ENCODE assay signal across 8 mouse cellular contexts in genomic region chr11:120823551-120823947, GRCm38 (mm10). TPM values are rescaled to one million over a fixed set of nuclear protein-coding genes. Genes with fewer than 3 reads are reported as not detected.
A peak's percentile ranks its signal among the peaks of the same experiment; 100 is the strongest.
DNase-seq lines count a peak whose midpoint lies in the region; ATAC-seq and TF ChIP-seq lines count a peak whose summit lies in the region.

No protein-coding gene starts in this region.

- no peak for TF ChIP-seq CTCF in forebrain, postnatal 0 days (IDR thresholded peaks at IDR 0.05; ENCODE audit: low read depth)

- no peak for DNase-seq in frontal cortex, postnatal 25 days (ENCODE audit: low spot score in 2 of 2)
- DNase-seq in right cerebral cortex, postnatal 10 days (ENCODE audit: low spot score in 2 of 2) = peak; percentile 80 to 84
- DNase-seq in right cerebral cortex, postnatal 25 days = no peak
- no peak for DNase-seq in forebrain, postnatal 0 days
- peak; percentile 77 for DNase-seq in right cerebral cortex, postnatal 4 days
- no peak for DNase-seq in retina, embryonic 14.5 days (ENCODE audit: low spot score)

- H3K27me3 ChIP-seq in forebrain, postnatal 0 days (ENCODE audit: insufficient read depth, low read length) = no peaks in the 10 kb centered on the region
- H3K27me3 ChIP-seq in limb, embryonic 13.5 days = no peaks in the 10 kb centered on the region

- H3K36me3 ChIP-seq in forebrain, postnatal 0 days (ENCODE audit: insufficient read depth) = peaks cover 35% of the 10 kb centered on the region
- peaks cover 45% of the 10 kb centered on the region for H3K36me3 ChIP-seq in limb, embryonic 13.5 days

- H3K27ac ChIP-seq in forebrain, postnatal 0 days (ENCODE audit: low read depth, low read length) = peak overlapping the region; percentile 99
- peak overlapping the region; percentile 97 for H3K27ac ChIP-seq in limb, embryonic 13.5 days

- peak; percentile 35; the same call in 1 of the 2 replicates for ATAC-seq in frontal cortex, adult (ENCODE audit: low TSS enrichment)
- ATAC-seq in forebrain, postnatal 0 days = peak; percentile 37
- ATAC-seq in limb, embryonic 13.5 days (ENCODE audit: low FRiP score, low read depth) = peak; percentile 45

- WGBS in forebrain, postnatal 0 days = 5% methylated on average over 31 of the region's 40 CpGs
- WGBS in limb, embryonic 13.5 days = under 1% methylated on average over 31 of the region's 40 CpGs

- H3K9ac ChIP-seq in forebrain, postnatal 0 days = peak overlapping the region; percentile 88
- H3K9ac ChIP-seq in limb, embryonic 13.5 days = peak overlapping the region; percentile 97

- H3K9me3 ChIP-seq in forebrain, postnatal 0 days (ENCODE audit: low read length) = no peaks in the 10 kb centered on the region
- H3K9me3 ChIP-seq in limb, embryonic 13.5 days = no peaks in the 10 kb centered on the region

- H3K4me1 ChIP-seq in forebrain, postnatal 0 days (ENCODE audit: insufficient read depth) = peaks cover 25% of the 10 kb centered on the region
- peaks cover 35% of the 10 kb centered on the region for H3K4me1 ChIP-seq in limb, embryonic 13.5 days

- H3K4me2 ChIP-seq in forebrain, postnatal 0 days (ENCODE audit: low read depth) = peak overlapping the region; percentile 93
- H3K4me2 ChIP-seq in limb, embryonic 13.5 days (replicated peaks) = peak overlapping the region; percentile 98

- peak overlapping the region; percentile 75 for H3K4me3 ChIP-seq in forebrain, postnatal 0 days (ENCODE audit: low read depth, low read length)
- H3K4me3 ChIP-seq in limb, embryonic 13.5 days = peak overlapping the region; percentile 98

RNA-seq across cellular contexts. Expression of gene Fasn, which starts 0.8 kb away (rescaled TPM):
- 328 and 364 TPM in 2 replicates for total RNA-seq in forebrain, postnatal 0 days (2014; rRNA removed)
- 72.5 and 75.6 TPM in 2 replicates for polyA plus RNA-seq in forebrain, postnatal 0 days (2015; fragmentation: Nextera tagmentation; extraction: Ambion mirVana)
- polyA plus RNA-seq in limb, embryonic 13.5 days (2015; fragmentation: Nextera tagmentation; extraction: Ambion mirVana) = 49.8 and 53.9 TPM in 2 replicates

RNA-seq across cellular contexts. Expression of gene Dus1l, which starts 27.3 kb away (rescaled TPM):
- 43.0 and 52.0 TPM in 2 replicates for total RNA-seq in forebrain, postnatal 0 days (2014; rRNA removed)
- polyA plus RNA-seq in forebrain, postnatal 0 days (2015; fragmentation: Nextera tagmentation; extraction: Ambion mirVana) = 36.1 and 38.6 TPM in 2 replicates
- polyA plus RNA-seq in limb, embryonic 13.5 days (2015; fragmentation: Nextera tagmentation; extraction: Ambion mirVana) = 66.6 TPM in 2 replicates

RNA-seq across cellular contexts. Expression of gene Gps1, which starts 39.5 kb away (rescaled TPM):
- total RNA-seq in forebrain, postnatal 0 days (2014; rRNA removed) = 228 and 240 TPM in 2 replicates
- 240 and 244 TPM in 2 replicates for polyA plus RNA-seq in forebrain, postnatal 0 days (2015; fragmentation: Nextera tagmentation; extraction: Ambion mirVana)
- polyA plus RNA-seq in limb, embryonic 13.5 days (2015; fragmentation: Nextera tagmentation; extraction: Ambion mirVana) = 240 and 241 TPM in 2 replicates

RNA-seq across cellular contexts. Expression of gene Rfng, which starts 39.5 kb away (rescaled TPM):
- total RNA-seq in forebrain, postnatal 0 days (2014; rRNA removed) = 61.9 and 82.8 TPM in 2 replicates
- 114 and 125 TPM in 2 replicates for polyA plus RNA-seq in forebrain, postnatal 0 days (2015; fragmentation: Nextera tagmentation; extraction: Ambion mirVana)
- polyA plus RNA-seq in limb, embryonic 13.5 days (2015; fragmentation: Nextera tagmentation; extraction: Ambion mirVana) = 43.8 and 48.4 TPM in 2 replicates

Comparison
In these comparisons a context has a peak if more than half of its experiments do, and no peak if none do; other contexts are left out.
1. DNase-seq: peak in right cerebral cortex, postnatal 10 days (2 of 2) and right cerebral cortex, postnatal 4 days (single experiment); none in frontal cortex, postnatal 25 days (0 of 2), right cerebral cortex, postnatal 25 days (single experiment), forebrain, postnatal 0 days (single experiment) and retina, embryonic 14.5 days (single experiment).
2. Peak in every context shown above with its lines, with median percentiles within 50 percentile points of each other: ATAC-seq.